Mouse (Mus musculus) thymus, adult 2 months (tissue): ENCODE results near the gene Atxn10. TPM values are rescaled to one million over a fixed set of nuclear protein-coding genes. Genes with fewer than 3 reads are reported as not detected.

Source experiments
- DNase-seq: peaks from one replicate; pipeline ENCODE4 v3.0.0; 2021
- H3K27ac ChIP-seq: fragments of 200-500 bp; 2 replicates; pipeline ENCODE4 v1.5.1; 2012; ENCODE audit warnings: low read length, control low read depth; ENCODE audit not compliant: control insufficient read depth, insufficient read depth
- H3K27me3 ChIP-seq: fragments of 200-500 bp; 2 replicates; pipeline ENCODE4 v1.6.1; 2012; ENCODE audit warnings: mild to moderate bottlenecking, low read length, moderate library complexity, mixed read lengths; ENCODE audit not compliant: control insufficient read depth, insufficient read depth
- H3K36me3 ChIP-seq: fragments of 200-500 bp; 2 replicates; pipeline ENCODE4 v1.6.1; 2012; ENCODE audit warnings: mild to moderate bottlenecking, low read length, moderate library complexity; ENCODE audit not compliant: control insufficient read depth, insufficient read depth
- H3K4me1 ChIP-seq: fragments of 200-500 bp; replicated peaks from 2 replicates; pipeline ENCODE4 v1.6.1; 2012; ENCODE audit warnings: low read length; ENCODE audit not compliant: control insufficient read depth, insufficient read depth
- H3K4me3 ChIP-seq: fragments of 200-500 bp; 2 replicates; pipeline ENCODE4 v1.5.1; 2012; ENCODE audit warnings: mild to moderate bottlenecking, low read length, control low read depth, moderate library complexity; ENCODE audit not compliant: control insufficient read depth, insufficient read depth
- CTCF ChIP-seq: fragments of 200-500 bp; IDR thresholded peaks from 2 replicates; pipeline ENCODE4 v1.5.1; 2012; ENCODE audit warnings: mild to moderate bottlenecking, control low read depth, low read length, moderate library complexity, borderline replicate concordance; ENCODE audit not compliant: control insufficient read depth, poor library complexity, insufficient read depth; ENCODE audit errors: extremely low read depth
- POLR2A ChIP-seq: fragments of 200-500 bp; IDR thresholded peaks from 2 replicates; pipeline ENCODE4 v1.6.1; 2012; ENCODE audit warnings: mild to moderate bottlenecking, low read length, control low read depth, moderate library complexity; ENCODE audit not compliant: control insufficient read depth, poor library complexity, insufficient read depth; ENCODE audit errors: extremely low read depth
- WGBS: fragments of 180-500 bp; shearing (Covaris S2); methylation state at CpG from one replicate; pipeline ENCODE4 v1.1.7; 2018; 5-methylcytosine and 5-hydroxymethylcytosine counted together
- polyA plus RNA-seq: library from polyadenylated mRNA; depleted of rRNA; stranded (reverse); fragments of >200 nt; gene quantifications from 2 replicates; pipeline ENCODE4 v1.2.3, GENCODE M21; 2012

Atxn10 gene
- polyA plus RNA-seq, 1 experiment, result 112 TPM

DNA sequence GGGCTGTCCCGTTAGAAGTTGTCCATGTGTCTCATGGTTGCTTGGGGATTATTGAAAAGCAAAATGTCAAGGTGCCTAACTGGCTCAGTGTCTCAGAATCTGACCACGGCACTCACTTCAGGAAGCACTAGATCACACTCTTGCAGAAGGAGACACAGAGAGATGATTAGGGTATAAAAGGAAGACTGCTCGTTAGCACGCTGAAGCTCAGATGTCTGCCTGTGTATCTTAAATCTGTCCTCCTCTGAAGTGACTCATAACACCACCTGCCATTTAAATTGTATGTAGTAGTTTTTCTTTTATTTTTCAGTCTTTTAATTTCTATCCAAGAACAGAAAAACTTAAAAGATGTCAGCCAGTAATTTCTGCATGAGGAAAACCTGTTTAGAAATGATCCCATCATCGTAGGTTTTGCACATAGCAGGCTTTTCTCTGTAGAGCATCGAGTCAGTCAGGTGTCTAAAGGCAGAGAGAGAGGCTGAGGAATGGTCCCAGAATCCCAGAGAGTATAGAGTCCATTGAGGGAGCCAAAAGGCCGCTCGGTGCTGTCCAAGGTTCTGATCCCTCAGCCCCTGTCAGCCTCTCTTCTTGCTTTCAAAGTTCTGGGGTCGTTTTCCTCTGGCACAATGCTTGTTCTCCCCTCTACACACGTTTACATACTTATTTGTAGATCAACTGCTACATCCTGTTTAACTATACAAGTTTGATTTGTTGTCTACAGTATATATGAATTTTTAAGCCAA is 128.9 kb downstream of the Atxn10 start:
- WGBS, result 88% methylated on average over 10 of the region's 10 CpGs

DNA sequence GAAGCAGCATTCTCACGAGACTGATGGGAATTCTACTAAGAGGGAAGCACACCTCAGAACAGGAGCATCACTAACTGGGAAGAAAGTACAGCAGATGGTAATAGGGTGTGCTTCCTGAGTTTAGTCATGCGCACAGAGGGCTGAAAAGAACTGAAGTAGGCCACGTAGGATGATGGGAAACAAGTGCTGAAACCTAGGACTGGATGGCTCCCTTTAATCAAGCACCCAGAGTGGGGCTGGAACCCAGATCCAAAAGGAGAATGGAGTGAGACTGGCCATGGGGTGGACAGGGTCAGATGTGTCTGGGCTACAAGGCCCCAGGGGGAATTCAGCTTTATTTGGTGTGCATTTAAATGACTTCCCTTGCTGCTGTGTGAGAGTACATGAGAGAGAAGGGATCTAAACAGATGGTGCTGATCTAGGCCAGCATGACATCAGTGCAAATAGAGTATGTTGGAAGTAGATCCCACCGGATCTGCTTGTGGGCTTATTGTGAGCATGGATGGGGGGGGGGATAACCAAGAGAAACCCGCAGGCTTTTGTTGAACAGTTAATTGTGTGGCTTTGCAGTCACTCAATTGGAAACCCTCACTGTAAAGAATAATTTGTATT is 130.5 kb downstream of the Atxn10 start:
- no peak for DNase-seq
- Histone ChIP-seq H3K4me1 (no peaks in the 10 kb centered on the region; the same call in 1 of the 2 replicates), H3K36me3 (peaks cover 46% of the 10 kb centered on the region), H3K27me3 (no peaks in the 10 kb centered on the region), H3K27ac (no peak overlapping the region), H3K4me3 (no peak overlapping the region)
- WGBS, result 96% methylated on average over 5 of the region's 5 CpGs
- no peak for TF ChIP-seq POLR2A
- no peak for TF ChIP-seq CTCF

More for the DNA sequence above, 128.9 kb downstream of the Atxn10 start:
- TF ChIP-seq POLR2A (no peak), CTCF (no peak)
- no peak for DNase-seq
- no peaks in the 10 kb centered on the region; the same call in 1 of the 2 replicates for H3K4me1 ChIP-seq
- no peak overlapping the region for H3K4me3 ChIP-seq
- peaks cover 46% of the 10 kb centered on the region for H3K36me3 ChIP-seq
- no peak overlapping the region for H3K27ac ChIP-seq
- H3K27me3 ChIP-seq, result no peaks in the 10 kb centered on the region

DNA sequence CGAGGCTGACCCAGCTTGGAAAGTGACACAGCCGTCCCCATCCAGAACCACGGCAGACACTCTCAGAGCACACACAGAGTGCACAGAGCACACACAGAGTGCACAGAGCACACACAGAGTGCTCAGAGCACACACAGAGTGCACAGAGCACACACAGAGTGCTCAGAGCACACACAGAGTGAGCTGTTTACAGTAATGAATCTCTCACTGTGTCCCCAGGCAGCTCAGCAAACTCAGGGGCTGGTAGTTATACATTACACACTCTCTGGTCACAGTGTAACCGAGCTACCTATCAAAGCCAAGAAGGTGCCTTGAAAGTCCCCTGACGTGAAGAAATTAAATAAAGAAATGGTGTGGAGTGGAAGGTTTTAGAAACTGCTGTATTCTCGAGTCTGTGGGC is 133.4 kb downstream of the Atxn10 start:
- H3K4me3 ChIP-seq, result no peak overlapping the region
- H3K27ac ChIP-seq, result no peak overlapping the region
- WGBS, result 94% methylated on average over 6 of the region's 6 CpGs
- H3K36me3 ChIP-seq, result peaks cover 24% of the 10 kb centered on the region
- DNase-seq, result no peak
- TF ChIP-seq POLR2A (no peak), CTCF (no peak)
- H3K4me1 ChIP-seq, result no peaks in the 10 kb centered on the region; the same call in 1 of the 2 replicates
- H3K27me3 ChIP-seq, result no peaks in the 10 kb centered on the region

DNA sequence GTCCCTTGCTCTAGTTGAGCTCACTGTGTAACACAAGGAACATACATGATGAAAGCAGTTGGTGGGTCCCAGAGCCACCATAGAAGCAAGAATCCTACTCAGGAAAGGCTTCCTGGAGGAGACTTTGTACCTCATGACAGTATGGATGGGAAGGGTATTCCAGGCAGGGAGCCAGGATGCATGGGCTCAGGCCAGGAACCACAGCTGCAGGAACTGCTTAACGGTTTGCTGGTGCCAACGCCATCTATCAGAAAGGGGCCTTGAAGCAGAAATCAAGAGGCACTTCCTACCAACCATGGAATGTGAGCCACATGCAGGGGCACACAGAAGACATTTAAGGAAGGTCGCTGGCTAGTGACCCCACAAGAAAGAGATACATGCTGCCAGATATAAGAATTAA is 138.7 kb downstream of the Atxn10 start:
- TF ChIP-seq POLR2A (no peak), CTCF (no peak)
- Histone ChIP-seq H3K4me3 (no peak overlapping the region), H3K36me3 (no peaks in the 10 kb centered on the region), H3K27me3 (no peaks in the 10 kb centered on the region), H3K27ac (no peak overlapping the region), H3K4me1 (no peaks in the 10 kb centered on the region)
- no peak for DNase-seq
- 53% methylated on average over 3 of the region's 3 CpGs for WGBS

DNA sequence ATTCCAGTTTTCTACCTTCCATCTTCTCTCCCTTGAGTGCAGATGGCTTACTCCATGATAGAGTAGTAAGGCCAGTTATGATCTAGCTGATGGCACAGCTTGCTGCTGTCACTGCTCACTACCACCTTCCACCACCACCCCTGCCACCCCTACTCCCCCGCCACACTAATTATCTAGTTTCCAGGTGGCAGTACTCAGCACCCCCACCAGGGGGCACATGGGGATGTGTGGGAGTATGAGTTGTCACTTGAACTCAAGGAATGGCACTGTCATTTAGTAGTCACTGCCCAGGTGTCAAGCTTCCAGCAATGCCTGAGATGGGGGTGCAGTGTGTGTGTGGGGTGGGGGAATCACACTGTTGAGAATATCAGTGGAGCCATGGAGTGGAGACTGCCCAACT is 141.5 kb downstream of the Atxn10 start:
- TF ChIP-seq POLR2A (no peak), CTCF (peak; percentile 73; the same call in 1 of the 2 replicates)
- H3K27ac ChIP-seq, result no peak overlapping the region
- peak; percentile 78 for DNase-seq
- H3K36me3 ChIP-seq, result no peaks in the 10 kb centered on the region
- H3K4me3 ChIP-seq, result no peak overlapping the region
- 8% methylated on average over 1 of the region's 1 CpGs for WGBS
- peaks cover 15% of the 10 kb centered on the region for H3K4me1 ChIP-seq
- no peaks in the 10 kb centered on the region for H3K27me3 ChIP-seq

DNA sequence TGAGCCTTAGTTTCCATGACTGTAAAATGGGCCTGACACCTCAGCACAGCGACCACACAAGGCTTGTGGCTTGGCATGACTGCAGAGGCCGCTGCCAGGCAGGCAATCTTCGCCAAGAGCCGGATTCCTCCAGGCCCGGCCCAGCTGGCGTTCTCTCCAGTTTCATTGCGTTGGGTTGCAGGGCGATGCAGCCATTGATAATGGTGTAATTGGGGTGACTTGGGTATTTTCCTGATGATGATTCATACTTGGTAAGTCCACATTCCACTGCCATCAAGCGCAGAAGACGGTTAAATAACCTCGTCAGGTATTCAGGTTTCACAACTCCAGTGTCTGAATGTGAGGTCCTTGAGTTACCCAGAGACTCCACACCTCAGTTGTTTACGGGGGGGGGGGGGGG is 143.3 kb downstream of the Atxn10 start:
- no peak for DNase-seq
- Histone ChIP-seq H3K27ac (no peak overlapping the region), H3K4me1 (peaks cover 15% of the 10 kb centered on the region), H3K36me3 (no peaks in the 10 kb centered on the region), H3K4me3 (no peak overlapping the region), H3K27me3 (no peaks in the 10 kb centered on the region)
- WGBS, result 84% methylated on average over 12 of the region's 12 CpGs
- TF ChIP-seq CTCF (no peak), POLR2A (no peak)
